Mouse (Mus musculus): ENCODE data around the gene Txn1. TPM values are rescaled to one million over a fixed set of nuclear protein-coding genes. Genes with fewer than 3 reads are reported as not detected.
A peak's percentile ranks its signal among the peaks of the same experiment; 100 is the strongest.

Gene Txn1
- polyA plus RNA-seq, 1 experiment from 2014 or later: 406 TPM

GRCm38 (mm10) chr4:57937292-57937691 is 18.9 kb downstream of the Txn1 start:
- peaks cover 5% of the 10 kb centered on the region; the same call in 1 of the 2 replicates for H3K36me3 ChIP-seq
- WGBS: 85% methylated on average over 6 of the region's 6 CpGs
- H3K4me3 ChIP-seq: no peak overlapping the region
- H3K27me3 ChIP-seq: no peaks in the 10 kb centered on the region
- ATAC-seq (ENCODE audit: insufficient number of reproducible peaks, insufficient read depth, low FRiP score, low TSS enrichment, low read depth): no peak
- H3K27ac ChIP-seq: no peak overlapping the region
- peaks cover 6% of the 10 kb centered on the region; the same call in 1 of the 2 replicates for H3K9me3 ChIP-seq
- no peaks in the 10 kb centered on the region for H3K4me1 ChIP-seq
- H3K4me2 ChIP-seq: no peak overlapping the region
- no peak overlapping the region for H3K9ac ChIP-seq

- H3K4me2 ChIP-seq: no peak overlapping the region
- no peaks in the 10 kb centered on the region for H3K36me3 ChIP-seq
- H3K4me3 ChIP-seq: no peak overlapping the region
- H3K9ac ChIP-seq: no peak overlapping the region
- no peaks in the 10 kb centered on the region for H3K27me3 ChIP-seq
- no peak for ATAC-seq (ENCODE audit: insufficient number of reproducible peaks, insufficient read depth, low FRiP score, low TSS enrichment, low read depth)
- 60% methylated on average over 5 of the region's 5 CpGs for WGBS
- H3K4me1 ChIP-seq: no peaks in the 10 kb centered on the region
- H3K9me3 ChIP-seq: peaks cover 8% of the 10 kb centered on the region; the same call in 1 of the 2 replicates
- H3K27ac ChIP-seq: no peak overlapping the region
Observed at GRCm38 (mm10) chr4:57934181-57934580, 22.0 kb downstream of the Txn1 start.

DNA sequence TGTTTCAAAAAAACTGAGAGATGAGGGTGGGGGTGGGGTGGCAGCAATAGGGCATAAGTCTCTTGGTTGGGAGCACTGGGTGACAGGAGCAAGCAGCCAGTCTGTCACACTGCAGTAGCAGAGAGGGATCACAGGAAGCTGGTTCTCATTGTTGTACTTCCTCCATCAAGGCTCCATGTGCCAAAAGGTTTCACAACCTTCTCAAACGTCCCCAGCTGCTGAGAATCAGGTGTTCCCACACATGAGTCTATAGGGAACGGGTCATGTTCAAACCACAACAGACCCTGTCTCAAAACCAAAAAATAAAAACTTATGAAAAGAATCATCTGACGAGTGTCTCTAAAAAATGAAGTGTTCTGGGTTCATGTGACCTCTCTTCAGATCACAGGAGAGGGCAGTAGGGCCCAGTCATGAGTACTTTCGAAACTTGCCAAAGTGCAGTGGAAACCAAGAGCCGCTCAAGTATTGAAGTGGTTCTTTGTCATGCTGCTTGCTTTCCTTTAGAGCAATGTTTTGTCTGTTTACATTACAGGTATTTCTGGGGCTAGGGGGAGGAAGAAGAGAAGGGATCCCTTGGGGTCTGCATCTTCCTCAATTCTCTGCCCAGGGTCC is 25.5 kb downstream of the Txn1 start:
- Histone ChIP-seq H3K4me3 (no peak overlapping the region), H3K36me3 (no peaks in the 10 kb centered on the region), H3K4me2 (no peak overlapping the region), H3K27me3 (no peaks in the 10 kb centered on the region), H3K4me1 (no peaks in the 10 kb centered on the region), H3K9ac (no peak overlapping the region), H3K9me3 (peaks cover 8% of the 10 kb centered on the region; the same call in 1 of the 2 replicates), H3K27ac (no peak overlapping the region)
- ATAC-seq (ENCODE audit: insufficient number of reproducible peaks, insufficient read depth, low FRiP score, low TSS enrichment, low read depth): no peak
- WGBS: 71% methylated on average over 5 of the region's 5 CpGs

- ATAC-seq (ENCODE audit: insufficient number of reproducible peaks, insufficient read depth, low FRiP score, low TSS enrichment, low read depth): no peak
- H3K36me3 ChIP-seq: no peaks in the 10 kb centered on the region
- H3K9me3 ChIP-seq: peaks cover 4% of the 10 kb centered on the region; the same call in 1 of the 2 replicates
- peaks cover 7% of the 10 kb centered on the region; the same call in 1 of the 2 replicates for H3K4me1 ChIP-seq
- no peaks in the 10 kb centered on the region for H3K27me3 ChIP-seq
- no peak overlapping the region for H3K4me2 ChIP-seq
- H3K4me3 ChIP-seq: no peak overlapping the region
- no peak overlapping the region for H3K9ac ChIP-seq
- H3K27ac ChIP-seq: no peak overlapping the region
- WGBS: 27% methylated on average over 3 of the region's 3 CpGs
Observed at GRCm38 (mm10) chr4:57927464-57928205, 28.6 kb downstream of the Txn1 start.

DNA sequence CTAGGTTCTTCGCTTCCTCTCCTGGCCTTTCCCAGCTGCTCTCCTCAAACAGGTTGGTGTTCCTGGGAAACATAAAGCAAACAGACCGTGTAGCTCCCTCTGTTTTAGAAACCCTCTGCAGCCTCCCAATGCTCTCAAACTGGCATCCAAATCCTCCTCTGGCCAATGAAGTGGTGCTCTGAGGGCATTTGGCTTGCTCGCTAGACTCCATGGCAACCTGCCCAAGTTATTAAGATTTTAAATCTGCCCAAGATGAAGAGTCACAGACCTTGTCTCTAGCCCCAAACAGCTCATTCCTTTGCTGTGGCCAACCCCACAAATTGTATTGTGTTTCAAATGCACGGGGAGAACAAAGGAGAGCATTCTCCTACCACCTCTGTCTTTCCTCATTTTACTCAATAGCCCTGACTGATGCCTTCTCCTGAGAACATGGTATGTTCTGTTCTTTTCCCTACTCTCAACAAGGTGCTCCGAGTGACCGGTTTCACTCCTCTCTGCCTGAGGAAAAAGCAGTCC is 31.6 kb downstream of the Txn1 start:
- Histone ChIP-seq H3K9ac (no peak overlapping the region), H3K4me1 (peaks cover 14% of the 10 kb centered on the region), H3K4me3 (no peak overlapping the region), H3K9me3 (no peaks in the 10 kb centered on the region), H3K27ac (no peak overlapping the region), H3K36me3 (no peaks in the 10 kb centered on the region), H3K4me2 (no peak overlapping the region), H3K27me3 (no peaks in the 10 kb centered on the region)
- WGBS: 70% methylated on average over 6 of the region's 6 CpGs
- no peak for ATAC-seq (ENCODE audit: insufficient number of reproducible peaks, insufficient read depth, low FRiP score, low TSS enrichment, low read depth)

DNA sequence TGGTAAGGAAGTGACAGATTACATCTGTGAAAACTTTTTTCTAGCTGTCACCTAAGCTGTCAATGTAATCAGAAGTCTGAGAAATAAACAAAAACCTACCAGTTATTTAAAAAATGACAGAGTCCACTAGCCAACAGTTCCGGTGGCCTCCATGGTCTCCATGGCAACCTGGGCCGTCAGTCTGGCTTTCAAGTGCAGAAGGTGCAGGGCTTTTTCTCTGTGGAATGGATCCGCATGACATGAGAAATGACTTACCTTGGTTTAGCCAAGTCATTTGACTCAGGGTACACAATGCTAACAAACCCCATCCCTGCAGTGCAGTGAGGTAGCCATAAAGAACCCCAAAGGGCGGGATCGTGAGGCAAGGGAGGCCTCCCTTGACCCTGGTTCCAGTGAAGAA is 34.0 kb downstream of the Txn1 start:
- 71% methylated on average over 5 of the region's 5 CpGs for WGBS
- Histone ChIP-seq H3K9me3 (no peaks in the 10 kb centered on the region), H3K27me3 (no peaks in the 10 kb centered on the region), H3K4me3 (no peak overlapping the region), H3K9ac (no peak overlapping the region), H3K36me3 (no peaks in the 10 kb centered on the region), H3K4me1 (peaks cover 19% of the 10 kb centered on the region), H3K4me2 (no peak overlapping the region), H3K27ac (no peak overlapping the region)
- no peak for ATAC-seq (ENCODE audit: insufficient number of reproducible peaks, insufficient read depth, low FRiP score, low TSS enrichment, low read depth)

DNA sequence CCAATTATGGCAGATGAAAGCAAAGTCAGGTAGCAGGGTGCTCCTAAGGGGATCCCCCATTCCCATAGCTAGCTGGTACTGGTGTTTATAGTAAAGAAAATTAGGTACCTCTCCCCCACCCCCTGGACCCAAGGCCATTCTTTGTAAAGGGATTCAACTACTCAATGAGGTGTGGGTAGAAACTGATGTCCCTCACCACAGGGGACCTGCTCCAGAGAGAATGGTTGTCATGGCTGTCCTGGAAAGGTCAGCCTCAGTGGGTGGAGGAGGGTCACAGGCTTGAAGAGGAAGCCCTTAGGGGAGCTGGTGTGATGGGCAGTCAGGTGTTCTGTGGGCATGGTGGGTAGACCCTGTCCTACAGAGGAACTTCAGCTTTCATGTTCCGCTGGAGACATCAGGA is 35.7 kb downstream of the Txn1 start:
- H3K27me3 ChIP-seq: no peaks in the 10 kb centered on the region
- no peak overlapping the region for H3K4me3 ChIP-seq
- WGBS: 81% methylated on average over 1 of the region's 1 CpGs
- no peak for ATAC-seq (ENCODE audit: insufficient number of reproducible peaks, insufficient read depth, low FRiP score, low TSS enrichment, low read depth)
- no peak overlapping the region for H3K4me2 ChIP-seq
- peaks cover 35% of the 10 kb centered on the region for H3K4me1 ChIP-seq
- no peak overlapping the region for H3K9ac ChIP-seq
- H3K36me3 ChIP-seq: no peaks in the 10 kb centered on the region
- H3K9me3 ChIP-seq: no peaks in the 10 kb centered on the region
- H3K27ac ChIP-seq: no peak overlapping the region

DNA sequence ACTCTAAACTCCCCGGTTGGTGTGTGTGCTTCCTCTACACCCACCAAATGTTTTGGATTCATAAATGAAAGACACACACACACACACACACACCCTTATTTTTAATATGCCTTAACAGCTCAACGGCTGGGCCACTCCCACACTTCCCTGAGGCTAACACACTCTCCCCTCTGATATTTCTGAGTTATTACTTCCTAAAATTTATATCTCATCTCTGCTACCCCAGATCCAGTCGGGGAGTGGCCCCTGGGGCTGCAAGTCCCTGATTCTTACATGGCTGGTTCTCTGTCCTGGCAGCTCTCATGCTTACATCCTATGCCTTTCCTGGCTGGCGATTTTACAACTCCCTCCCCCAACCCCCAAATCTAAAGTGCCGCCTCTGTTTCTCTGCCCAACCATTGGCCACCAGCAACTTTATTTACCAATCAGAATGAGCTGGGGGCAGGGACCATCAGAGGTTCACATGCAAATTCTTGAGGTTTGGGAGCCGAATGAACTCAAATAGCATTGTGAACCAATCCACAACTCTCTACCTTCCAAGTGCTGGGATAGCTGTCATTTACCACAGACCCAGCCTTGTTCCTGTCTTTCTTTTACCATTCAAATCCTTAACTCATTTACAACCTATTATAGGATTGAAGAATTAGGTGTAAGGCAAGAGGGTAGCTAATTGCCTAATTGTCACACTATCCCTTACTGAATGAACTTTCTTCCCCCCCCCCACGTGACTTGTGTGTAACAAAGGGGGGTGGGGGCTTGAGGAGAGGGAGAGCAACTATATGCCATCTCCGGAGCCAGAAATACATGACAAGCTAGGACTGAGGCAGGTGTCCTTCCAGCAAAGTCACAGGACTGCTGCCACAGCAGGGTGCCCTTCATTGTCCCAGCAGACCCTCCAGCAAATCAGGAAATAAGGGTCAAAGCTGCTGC is 36.5 kb downstream of the Txn1 start:
- no peaks in the 10 kb centered on the region for H3K36me3 ChIP-seq
- no peak overlapping the region for H3K4me3 ChIP-seq
- ATAC-seq (ENCODE audit: insufficient number of reproducible peaks, insufficient read depth, low FRiP score, low TSS enrichment, low read depth): no peak
- no peaks in the 10 kb centered on the region for H3K27me3 ChIP-seq
- H3K9me3 ChIP-seq: no peaks in the 10 kb centered on the region
- no peak overlapping the region for H3K27ac ChIP-seq
- H3K4me1 ChIP-seq: peaks cover 42% of the 10 kb centered on the region
- 0 out of 2 replicates have a peak overlapping the region, but pooled peaks have one; percentile 16 for H3K9ac ChIP-seq
- WGBS: 14% methylated on average over 8 of the region's 8 CpGs
- H3K4me2 ChIP-seq: peak overlapping the region; percentile 14; the same call in 1 of the 2 replicates

DNA sequence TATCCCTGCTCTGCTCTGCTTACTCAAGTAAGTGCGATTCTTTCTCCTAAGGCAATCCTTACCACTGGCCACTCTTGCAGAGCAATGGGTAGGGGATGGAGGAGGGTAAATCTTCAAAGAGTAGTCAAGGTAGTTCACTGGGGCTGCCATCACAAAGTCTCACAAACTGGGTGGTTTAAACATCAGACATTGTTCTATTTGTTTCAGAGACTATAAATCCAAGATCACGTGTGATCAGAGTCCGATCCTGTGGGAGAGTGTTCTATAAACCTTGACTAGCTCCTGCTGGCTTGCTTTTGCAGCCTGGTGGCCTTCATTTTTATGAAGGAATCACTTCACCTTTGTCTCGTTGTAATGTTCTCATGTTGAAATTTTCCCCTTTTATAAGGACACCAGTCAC is 39.5 kb downstream of the Txn1 start:
- Histone ChIP-seq H3K4me2 (0 out of 2 replicates have a peak overlapping the region, but pooled peaks have one; percentile 46), H3K27ac (no peak overlapping the region), H3K9ac (no peak overlapping the region), H3K27me3 (no peaks in the 10 kb centered on the region), H3K4me1 (peaks cover 44% of the 10 kb centered on the region), H3K4me3 (no peak overlapping the region), H3K9me3 (no peaks in the 10 kb centered on the region), H3K36me3 (no peaks in the 10 kb centered on the region)
- 68% methylated on average over 4 of the region's 4 CpGs for WGBS
- no peak for ATAC-seq (ENCODE audit: insufficient number of reproducible peaks, insufficient read depth, low FRiP score, low TSS enrichment, low read depth)

DNA sequence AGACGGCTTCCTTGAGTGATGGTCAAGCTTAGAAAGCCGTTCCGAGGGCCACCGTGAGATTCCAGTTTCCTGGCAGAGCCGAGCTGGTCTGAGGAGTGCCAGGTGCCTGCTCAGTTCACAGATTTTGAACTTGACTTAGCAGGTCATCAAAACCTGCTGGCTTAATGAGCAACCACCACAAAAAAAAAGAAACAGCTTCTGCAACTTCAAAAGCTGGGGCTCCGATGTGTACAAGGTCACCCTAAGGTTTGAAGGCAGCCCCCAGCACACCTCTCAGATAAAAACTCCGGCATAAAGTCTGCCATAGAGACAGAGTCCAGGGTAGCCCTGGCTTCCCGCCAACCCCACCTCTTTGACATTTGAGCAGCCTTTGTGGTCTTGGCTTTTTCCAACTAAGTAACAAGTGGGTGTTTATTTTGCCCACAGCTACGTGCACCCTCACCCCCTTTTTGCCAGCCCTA is 40.0 kb downstream of the Txn1 start, which contains the start of gene D630039A03Rik:
TSS of gene D630039A03Rik (minus strand) at position 97 of the 461 bp plus-strand sequence.
- peak within 1 kb of the TSS; percentile 46 for H3K4me2 ChIP-seq
- H3K27ac ChIP-seq: peak within 1 kb of the TSS; percentile 8; the same call in 1 of the 2 replicates
- H3K27me3 ChIP-seq: no peaks in the 10 kb centered on the region
- WGBS: 19% methylated on average over 9 of the region's 9 CpGs
- ATAC-seq (ENCODE audit: insufficient number of reproducible peaks, insufficient read depth, low FRiP score, low TSS enrichment, low read depth): no peak
- 0 out of 2 replicates have a peak within 1 kb of the TSS, but pooled peaks have one; percentile 3 for H3K4me3 ChIP-seq
- H3K4me1 ChIP-seq: peaks cover 44% of the 10 kb centered on the region
- H3K9ac ChIP-seq: 0 out of 2 replicates have a peak within 1 kb of the TSS, but pooled peaks have one; percentile 7
- H3K9me3 ChIP-seq: no peaks in the 10 kb centered on the region
- no peaks in the 10 kb centered on the region for H3K36me3 ChIP-seq
